8 mouse cellular contexts compared by ENCODE assay signal in the genomic region with DNA sequence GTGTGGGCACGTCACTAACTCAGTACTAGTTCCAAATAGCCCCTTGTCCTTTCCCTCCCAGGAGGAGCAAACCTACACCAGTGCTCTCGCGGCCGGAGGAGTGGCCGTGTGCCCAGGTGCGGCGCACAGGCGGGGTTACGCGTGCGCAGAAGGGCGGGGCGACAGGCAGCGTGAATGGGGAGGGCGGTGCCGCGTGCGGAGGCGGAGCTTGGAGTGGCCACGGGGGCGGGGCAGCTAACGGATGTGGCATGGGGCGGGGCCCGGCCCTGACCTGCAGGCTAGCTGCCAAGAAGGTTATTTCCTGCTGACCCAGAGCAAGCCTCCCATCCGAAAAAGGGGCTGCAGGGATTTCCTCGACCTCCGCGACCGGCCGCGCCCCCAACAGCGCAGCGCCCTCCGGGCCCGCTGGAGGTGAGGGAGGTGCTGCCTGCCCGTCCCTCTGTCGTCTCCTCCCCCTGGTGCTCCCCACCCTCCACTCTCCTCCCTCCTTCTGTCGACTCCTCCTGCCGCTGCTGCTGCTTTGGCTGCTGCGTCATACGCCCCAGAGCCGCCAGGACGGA. TPM values are rescaled to one million over a fixed set of nuclear protein-coding genes. Genes with fewer than 3 reads are reported as not detected.
A peak's percentile ranks its signal among the peaks of the same experiment; 100 is the strongest.
DNase-seq lines count a peak whose midpoint lies in the region; ATAC-seq lines count a peak whose summit lies in the region.

A gene (plus strand): TSS at position 214 of the 560 bp plus-strand sequence.

- ATAC-seq in megakaryocyte, adult 5-6 weeks (ENCODE audit: poor library complexity, severe bottlenecking): peak; percentile 98

- DNase-seq in adrenal gland, adult 18-20 months (ENCODE audit: low spot score in 2 of 2): peak; percentile 99
- peak; percentile 94 for DNase-seq in embryo, embryonic 10.5 days (ENCODE audit: low spot score)
- peak; percentile 97 for DNase-seq in gastrocnemius, postnatal 14 days
- DNase-seq in induced T-regulatory cell, adult 2 months (ENCODE audit: low read depth): peak; percentile 97
- DNase-seq in left cerebral cortex, adult 8-10 months (ENCODE audit: low spot score in 2 of 2): peak; percentile 94
- DNase-seq in right cerebral cortex, adult 18-20 months: peak; percentile 96
- peak; percentile 98 for DNase-seq in urinary bladder, adult 2 months (ENCODE audit: low spot score)

- intact Hi-C loops in gastrocnemius, postnatal 14 days (cut with DNase I; ENCODE audit: low total_unique reads): no loop called here

RNA-seq across cellular contexts. Expression of the gene that starts here (rescaled TPM):
- total RNA-seq in adrenal gland, adult 18-20 months (2021): 10 to 100 TPM; 45.4 to 46.7 TPM
- 1 to 10 TPM; 4.1 TPM for total RNA-seq in gastrocnemius, postnatal 14 days (2021)
- total RNA-seq in left cerebral cortex, adult 8-10 months (2022): 10 to 100 TPM; 37.2 to 42.2 (median 38.0) TPM
- 11.6 and 11.7 TPM in 2 replicates for total RNA-seq in megakaryocyte, adult 5-6 weeks (2015)
- 10.6 and 15.5 TPM in 2 replicates for total RNA-seq in megakaryocyte, adult 5-6 weeks (2017)
- polyA plus RNA-seq in urinary bladder, adult 2 months (2012; rRNA removed): 51.2 and 65.3 TPM in 2 replicates

Comparison
In these comparisons a context has a peak if more than half of its experiments do, and no peak if none do; other contexts are left out.
1. Peak in every context shown above with its lines: DNase-seq and ATAC-seq.